Mouse (Mus musculus): ENCODE results near the gene Praf2. TPM values are rescaled to one million over a fixed set of nuclear protein-coding genes. Genes with fewer than 3 reads are reported as not detected.

Praf2 gene
- polyA plus RNA-seq, 1 experiment = 10.8 TPM

Other genes starting within 250 kb of the Praf2 start
- gene Foxp3, start 154.8 kb upstream of the Praf2 start, polyA plus RNA-seq (2012; ENCODE audit: insufficient read depth, insufficient read length, missing spikeins) = not detected in 2 replicates
- gene Ppp1r3f, start 154.2 kb upstream of the Praf2 start, polyA plus RNA-seq (2012; ENCODE audit: insufficient read depth, insufficient read length, missing spikeins) = 2.2 and 2.4 TPM in 2 replicates
- 6.0 and 6.1 TPM in 2 replicates for gene Ccdc22, start 122.9 kb upstream of the Praf2 start, polyA plus RNA-seq (2012; ENCODE audit: insufficient read depth, insufficient read length, missing spikeins)
- gene Cacna1f, start 121.4 kb upstream of the Praf2 start, polyA plus RNA-seq (2012; ENCODE audit: insufficient read depth, insufficient read length, missing spikeins) = not detected in 2 replicates
- 13.0 and 15.6 TPM in 2 replicates for gene Syp, start 90.0 kb upstream of the Praf2 start, polyA plus RNA-seq (2012; ENCODE audit: insufficient read depth, insufficient read length, missing spikeins)
- 6.3 and 8.3 TPM in 2 replicates for gene Prickle3, start 71.2 kb upstream of the Praf2 start, polyA plus RNA-seq (2012; ENCODE audit: insufficient read depth, insufficient read length, missing spikeins)
- gene Plp2, start 57.0 kb upstream of the Praf2 start, polyA plus RNA-seq (2012; ENCODE audit: insufficient read depth, insufficient read length, missing spikeins) = 27.0 and 31.6 TPM in 2 replicates
- 2.9 and 3.4 TPM in 2 replicates for gene Magix, start 47.2 kb upstream of the Praf2 start, polyA plus RNA-seq (2012; ENCODE audit: insufficient read depth, insufficient read length, missing spikeins)
- gene Gpkow, start 31.3 kb upstream of the Praf2 start, polyA plus RNA-seq (2012; ENCODE audit: insufficient read depth, insufficient read length, missing spikeins) = 17.4 and 24.4 TPM in 2 replicates
- gene Wdr45, start 14.1 kb upstream of the Praf2 start, polyA plus RNA-seq (2012; ENCODE audit: insufficient read depth, insufficient read length, missing spikeins) = 41.8 and 42.4 TPM in 2 replicates
- gene Gm45208, start 6.2 kb upstream of the Praf2 start, polyA plus RNA-seq (2012; ENCODE audit: insufficient read depth, insufficient read length, missing spikeins) = 4.0 TPM in 1 of 2 replicates, not detected in the other
- not detected in 2 replicates for gene Ccdc120, start 22.5 kb downstream of the Praf2 start, polyA plus RNA-seq (2012; ENCODE audit: insufficient read depth, insufficient read length, missing spikeins)
- gene Tfe3, start 34.1 kb downstream of the Praf2 start, polyA plus RNA-seq (2012; ENCODE audit: insufficient read depth, insufficient read length, missing spikeins) = 22.3 and 27.5 TPM in 2 replicates
- gene Gripap1, start 61.3 kb downstream of the Praf2 start, polyA plus RNA-seq (2012; ENCODE audit: insufficient read depth, insufficient read length, missing spikeins) = 18.6 and 19.2 TPM in 2 replicates
- 0.21 TPM in 1 of 2 replicates, not detected in the other for gene Kcnd1, start 93.8 kb downstream of the Praf2 start, polyA plus RNA-seq (2012; ENCODE audit: insufficient read depth, insufficient read length, missing spikeins)
- 14.1 and 23.4 TPM in 2 replicates for gene Otud5, start 112.9 kb downstream of the Praf2 start, polyA plus RNA-seq (2012; ENCODE audit: insufficient read depth, insufficient read length, missing spikeins)
- 1.7 and 2.0 TPM in 2 replicates for gene Pim2, start 149.8 kb downstream of the Praf2 start, polyA plus RNA-seq (2012; ENCODE audit: insufficient read depth, insufficient read length, missing spikeins)
- 9.2 and 15.3 TPM in 2 replicates for gene Slc35a2, start 155.6 kb downstream of the Praf2 start, polyA plus RNA-seq (2012; ENCODE audit: insufficient read depth, insufficient read length, missing spikeins)
- 25.0 and 29.5 TPM in 2 replicates for gene Pqbp1, start 170.8 kb downstream of the Praf2 start, polyA plus RNA-seq (2012; ENCODE audit: insufficient read depth, insufficient read length, missing spikeins)
- gene Timm17b, start 170.9 kb downstream of the Praf2 start, polyA plus RNA-seq (2012; ENCODE audit: insufficient read depth, insufficient read length, missing spikeins) = 47.7 and 50.3 TPM in 2 replicates
- not detected in 2 replicates for gene Gm10491, start 179.4 kb downstream of the Praf2 start, polyA plus RNA-seq (2012; ENCODE audit: insufficient read depth, insufficient read length, missing spikeins)
- not detected in 2 replicates for gene Gm10490, start 181.1 kb downstream of the Praf2 start, polyA plus RNA-seq (2012; ENCODE audit: insufficient read depth, insufficient read length, missing spikeins)
- not detected in 2 replicates for gene Pcsk1n, start 191.4 kb downstream of the Praf2 start, polyA plus RNA-seq (2012; ENCODE audit: insufficient read depth, insufficient read length, missing spikeins)
- not detected in 2 replicates for gene Eras, start 200.2 kb downstream of the Praf2 start, polyA plus RNA-seq (2012; ENCODE audit: insufficient read depth, insufficient read length, missing spikeins)
- 7.6 and 11.6 TPM in 2 replicates for gene Hdac6, start 219.4 kb downstream of the Praf2 start, polyA plus RNA-seq (2012; ENCODE audit: insufficient read depth, insufficient read length, missing spikeins)
- not detected in 2 replicates for gene Gata1, start 249.6 kb downstream of the Praf2 start, polyA plus RNA-seq (2012; ENCODE audit: insufficient read depth, insufficient read length, missing spikeins)

Data from brown adipose tissue, adult 24 weeks (tissue).